Mouse (Mus musculus) cerebellum, adult 2 months (tissue): ENCODE results near the gene Gls. TPM values are rescaled to one million over a fixed set of nuclear protein-coding genes. Genes with fewer than 3 reads are reported as not detected.

Source experiments
- DNase-seq, 2 experiments: peaks; one replicate each; pipeline ENCODE4 v3.0.0; 2021
- H3K27ac ChIP-seq: fragments of 200-500 bp; 2 replicates; pipeline ENCODE4 v1.5.1; 2012; ENCODE audit warnings: low read length, control low read depth, inconsistent platforms; ENCODE audit not compliant: insufficient read depth
- H3K27me3 ChIP-seq: fragments of 200-500 bp; 2 replicates; pipeline ENCODE4 v1.6.1; 2012; ENCODE audit warnings: inconsistent platforms, mild to moderate bottlenecking, low read length, moderate library complexity; ENCODE audit not compliant: control insufficient read depth, insufficient read depth
- H3K4me1 ChIP-seq: fragments of 200-500 bp; 2 replicates; pipeline ENCODE4 v1.6.1; 2011; ENCODE audit warnings: low read length; ENCODE audit not compliant: control insufficient read depth, insufficient read depth
- H3K4me3 ChIP-seq: fragments of 200-500 bp; replicated peaks from 2 replicates; pipeline ENCODE3; 2011; ENCODE audit warnings: mild to moderate bottlenecking, low read depth, low read length, control low read depth; ENCODE audit not compliant: insufficient read depth
- CTCF ChIP-seq: fragments of 200-500 bp; IDR thresholded peaks from 2 replicates; pipeline ENCODE4 v1.5.1; 2011; ENCODE audit warnings: low read depth, mild to moderate bottlenecking, control low read depth, low read length, moderate library complexity, borderline replicate concordance; ENCODE audit not compliant: insufficient read depth
- POLR2A ChIP-seq: fragments of 200-500 bp; IDR thresholded peaks from 2 replicates; pipeline ENCODE4 v1.6.1; 2011; ENCODE audit warnings: low read length, control low read depth, borderline replicate concordance; ENCODE audit not compliant: insufficient read depth
- WGBS: fragments of 180-500 bp; shearing (Covaris S2); methylation state at CpG from one replicate; pipeline ENCODE4 v1.1.7; 2018; 5-methylcytosine and 5-hydroxymethylcytosine counted together
- polyA plus RNA-seq: library from polyadenylated mRNA; depleted of rRNA; stranded (reverse); fragments of >200 nt; gene quantifications from 2 replicates; pipeline ENCODE4 v1.2.3, GENCODE M21; 2012

Gls gene
- polyA plus RNA-seq, 1 experiment: 234 TPM

DNA sequence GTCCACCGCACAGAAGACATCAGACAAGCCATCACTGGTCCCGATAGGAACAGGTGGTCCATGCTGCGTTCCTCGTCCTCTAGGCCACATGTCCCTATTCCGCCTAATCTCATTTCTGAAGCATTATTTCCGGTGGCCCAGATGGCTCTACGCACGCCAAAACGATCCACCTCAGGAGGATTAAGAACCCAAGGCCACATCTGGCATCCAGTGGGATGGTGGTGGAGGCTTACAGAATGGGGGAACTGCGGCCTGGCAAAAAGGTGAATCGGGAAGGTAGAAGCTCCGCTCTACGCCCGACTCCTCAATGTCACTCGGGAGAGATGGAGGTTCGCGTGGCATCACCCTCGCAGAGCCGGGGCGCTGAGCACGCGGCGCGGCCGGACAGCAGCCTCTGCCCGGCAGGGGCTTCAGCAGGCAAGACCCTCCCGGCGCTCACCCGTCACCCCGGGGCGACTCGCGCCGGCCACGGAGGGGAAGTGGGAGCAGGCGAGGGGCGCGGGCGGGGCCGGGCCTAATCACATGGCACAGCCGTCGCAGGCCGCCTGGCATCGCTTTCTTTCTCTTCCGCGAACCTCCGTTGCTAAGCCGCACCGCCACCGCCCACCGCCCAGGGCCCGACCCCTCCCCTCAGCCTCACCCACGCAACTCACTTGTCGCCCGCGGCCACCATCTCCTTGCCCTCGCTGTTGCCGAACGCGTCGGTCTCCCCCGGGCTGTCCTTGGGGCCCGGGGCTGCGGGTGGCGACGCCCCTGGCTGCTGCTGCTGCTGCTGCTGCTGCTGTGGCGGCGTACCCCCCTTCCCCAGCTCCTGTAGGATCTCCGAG, 880 bp downstream of the Gls start:
- DNase-seq: peak; percentile 75 to 80
- no peaks in the 10 kb centered on the region for H3K27me3 ChIP-seq
- peak overlapping the region; percentile 98 for H3K27ac ChIP-seq
- peaks cover 3% of the 10 kb centered on the region; the same call in 1 of the 2 replicates for H3K4me1 ChIP-seq
- H3K4me3 ChIP-seq: peak overlapping the region; percentile 92
- WGBS: under 1% methylated on average over 62 of the region's 69 CpGs
- TF ChIP-seq POLR2A (0 out of 2 replicates have a peak, but pooled peaks have one; percentile 17), CTCF (no peak)

DNA sequence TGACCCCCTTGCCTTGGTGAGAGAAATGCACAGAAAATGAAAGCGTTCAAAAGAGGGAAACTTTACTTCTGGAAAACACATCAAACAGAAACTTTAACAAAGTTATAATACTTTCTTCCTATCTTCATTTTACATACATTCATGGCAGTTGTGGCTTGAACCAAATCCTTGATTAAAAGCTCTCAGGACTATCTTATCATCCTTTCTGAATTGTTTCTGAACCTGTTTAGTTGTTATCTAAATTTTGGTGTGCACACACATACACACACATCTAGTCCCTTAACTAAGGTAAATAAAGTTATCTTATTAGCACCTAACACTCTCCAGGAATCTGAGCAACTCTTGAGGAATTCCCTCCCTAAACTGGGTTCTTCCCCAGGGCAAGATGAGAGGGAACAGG, 2.6 kb downstream of the Gls start:
- Histone ChIP-seq H3K4me1 (peaks cover 3% of the 10 kb centered on the region; the same call in 1 of the 2 replicates), H3K27me3 (no peaks in the 10 kb centered on the region), H3K4me3 (peak overlapping the region; percentile 17), H3K27ac (no peak overlapping the region)
- DNase-seq: no peak
- WGBS: 60% methylated on average over 1 of the region's 1 CpGs
- no peak for TF ChIP-seq CTCF
- no peak for TF ChIP-seq POLR2A

DNA sequence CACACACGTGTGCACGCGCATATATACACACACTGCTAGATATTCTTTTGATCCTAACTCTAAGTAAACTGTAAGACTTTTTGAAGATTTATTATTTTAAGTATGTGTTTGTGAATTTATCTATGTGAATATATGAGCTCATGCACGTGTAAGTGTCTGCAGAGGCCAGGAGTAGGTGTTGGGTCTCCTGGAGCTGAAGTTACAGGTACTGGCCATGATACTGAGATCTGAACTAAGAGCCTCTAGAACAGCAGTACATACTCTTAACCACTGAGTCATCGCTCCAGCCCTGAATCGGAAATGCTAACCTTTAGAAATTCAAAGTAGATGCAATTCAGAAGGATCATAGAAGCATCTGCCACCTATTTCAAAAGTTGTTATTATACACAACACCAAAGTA, 4.9 kb downstream of the Gls start:
- no peak for DNase-seq
- Histone ChIP-seq H3K27ac (no peak overlapping the region), H3K4me1 (peaks cover 5% of the 10 kb centered on the region; the same call in 1 of the 2 replicates), H3K27me3 (no peaks in the 10 kb centered on the region), H3K4me3 (no peak overlapping the region)
- TF ChIP-seq POLR2A (no peak), CTCF (no peak)
- 50% methylated on average over 6 of the region's 6 CpGs for WGBS

DNA sequence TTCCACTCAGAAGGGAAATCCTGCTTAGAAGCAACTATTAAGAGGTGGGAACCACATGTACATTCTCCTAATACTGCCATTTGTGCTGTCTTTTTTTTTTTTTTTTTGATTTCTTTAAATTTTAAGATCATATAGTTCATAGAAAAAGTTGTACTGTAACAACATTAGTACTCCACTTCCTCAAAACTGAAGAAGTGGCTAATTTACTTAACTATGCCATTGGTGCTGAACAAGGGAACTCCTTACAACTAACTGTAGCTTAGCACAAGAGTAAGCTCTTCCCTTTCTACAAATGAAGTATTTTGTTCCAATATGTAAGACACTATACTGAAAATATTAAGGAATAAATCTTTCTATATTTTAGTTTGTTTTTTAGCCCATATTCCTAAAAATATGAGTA, 6.6 kb downstream of the Gls start:
- Histone ChIP-seq H3K27ac (no peak overlapping the region), H3K4me3 (no peak overlapping the region), H3K27me3 (no peaks in the 10 kb centered on the region), H3K4me1 (peaks cover 5% of the 10 kb centered on the region; the same call in 1 of the 2 replicates)
- TF ChIP-seq POLR2A: no peak
- no peak for TF ChIP-seq CTCF
- no peak for DNase-seq

DNA sequence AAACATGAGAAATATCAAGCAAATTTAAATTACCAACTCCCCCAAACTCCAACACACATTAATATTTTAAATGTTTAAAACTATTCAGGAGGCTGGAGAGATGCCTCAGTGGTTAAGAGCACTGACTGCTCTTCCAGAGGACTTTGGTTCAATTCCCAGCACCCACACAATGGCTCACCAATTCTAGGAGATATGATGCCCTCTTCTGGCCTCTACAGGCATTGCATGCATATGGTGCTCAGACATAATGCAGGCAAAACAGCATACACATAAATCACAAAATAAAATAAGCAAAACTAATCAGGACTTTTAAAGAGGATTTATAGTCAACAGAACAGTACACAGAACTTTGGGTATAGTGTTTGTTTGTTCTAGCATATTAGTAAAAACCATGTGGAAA, 16.3 kb downstream of the Gls start:
- Histone ChIP-seq H3K27ac (no peak overlapping the region), H3K4me3 (no peak overlapping the region), H3K4me1 (no peaks in the 10 kb centered on the region), H3K27me3 (no peaks in the 10 kb centered on the region)
- no peak for DNase-seq
- TF ChIP-seq CTCF: 0 out of 2 replicates have a peak, but pooled peaks have one; percentile 15
- TF ChIP-seq POLR2A: no peak

DNA sequence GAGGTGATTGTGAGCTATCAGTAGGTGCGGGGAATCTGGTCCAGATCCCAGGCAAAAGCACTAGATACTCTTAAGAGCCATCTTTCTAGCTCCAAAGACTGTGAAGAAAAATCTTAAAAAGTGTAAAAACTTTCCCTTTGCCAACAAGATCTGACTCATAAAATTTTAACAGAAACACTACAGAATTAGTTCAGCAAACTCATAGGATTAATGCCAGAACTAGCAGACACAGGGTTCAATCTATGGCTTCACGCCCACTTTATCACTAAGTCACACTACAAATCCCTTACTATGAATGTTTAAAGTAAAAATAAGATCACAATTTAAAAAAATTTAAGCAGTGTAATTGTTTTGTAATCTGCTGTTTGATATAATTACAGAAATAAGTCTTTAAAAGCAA, 50.0 kb downstream of the Gls start:
- H3K4me3 ChIP-seq: no peak overlapping the region
- TF ChIP-seq CTCF (no peak), POLR2A (no peak)
- peaks cover 8% of the 10 kb centered on the region for H3K4me1 ChIP-seq
- 88% methylated on average over 2 of the region's 2 CpGs for WGBS
- H3K27ac ChIP-seq: no peak overlapping the region
- no peak for DNase-seq
- H3K27me3 ChIP-seq: no peaks in the 10 kb centered on the region

DNA sequence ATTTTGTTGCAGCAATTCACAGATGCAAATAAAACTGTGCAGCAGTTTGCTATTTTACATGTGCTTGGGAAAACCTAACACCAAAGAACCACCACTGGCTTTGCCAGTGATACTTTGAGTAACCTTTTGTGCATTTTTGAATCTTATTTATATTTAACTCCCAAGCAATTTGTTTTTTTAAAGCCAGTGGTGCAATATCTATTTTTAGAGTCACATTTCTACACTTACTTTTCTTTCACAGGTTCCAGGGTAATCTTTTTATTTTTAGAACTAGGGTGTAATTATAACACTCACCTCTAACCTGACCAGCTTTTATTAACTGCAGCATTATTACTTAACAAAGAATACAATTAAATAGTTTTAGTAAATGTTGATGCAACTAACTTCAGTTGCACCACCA, 51.0 kb downstream of the Gls start:
- Histone ChIP-seq H3K4me1 (peaks cover 8% of the 10 kb centered on the region), H3K27ac (no peak overlapping the region), H3K4me3 (no peak overlapping the region), H3K27me3 (no peaks in the 10 kb centered on the region)
- TF ChIP-seq CTCF: no peak
- DNase-seq: no peak

DNA sequence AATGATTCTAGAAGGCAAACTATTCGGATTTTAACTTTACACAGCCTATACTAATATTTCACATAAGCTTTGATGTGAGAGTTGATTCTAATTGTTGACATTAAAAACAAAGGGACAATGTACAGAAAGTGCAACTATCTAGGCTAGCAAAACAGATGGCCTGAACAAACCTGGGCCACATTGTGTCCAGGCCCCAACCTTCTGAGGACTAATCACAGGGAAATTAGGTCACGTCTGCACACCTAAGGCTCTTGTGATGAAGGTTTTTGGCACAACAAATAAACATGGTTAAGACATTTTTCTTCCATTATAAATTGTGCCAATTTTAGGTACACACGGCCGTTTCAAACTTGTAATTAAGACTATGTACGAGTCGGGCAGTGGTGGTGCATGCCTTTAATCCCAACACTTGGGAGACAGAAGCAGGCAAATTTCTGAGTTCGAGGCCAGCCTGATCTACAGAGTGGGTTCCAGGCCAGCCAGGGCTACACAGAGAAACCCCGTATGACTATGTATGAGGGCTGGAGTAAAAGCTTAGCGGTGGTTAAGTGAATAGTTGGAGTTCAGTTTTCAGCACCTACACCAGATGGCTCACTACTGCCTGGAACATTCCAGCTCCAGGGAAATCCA, 53.0 kb downstream of the Gls start:
- TF ChIP-seq CTCF (no peak), POLR2A (no peak)
- WGBS: 22% methylated on average over 9 of the region's 9 CpGs

More for the DNA sequence above, 53.0 kb downstream of the Gls start:
- DNase-seq: peak; percentile 55 to 83
- Histone ChIP-seq H3K4me3 (no peak overlapping the region), H3K27me3 (no peaks in the 10 kb centered on the region), H3K27ac (peak overlapping the region; percentile 88), H3K4me1 (peaks cover 8% of the 10 kb centered on the region)
